25 mouse cellular contexts compared by ENCODE assay signal in the genomic region with DNA sequence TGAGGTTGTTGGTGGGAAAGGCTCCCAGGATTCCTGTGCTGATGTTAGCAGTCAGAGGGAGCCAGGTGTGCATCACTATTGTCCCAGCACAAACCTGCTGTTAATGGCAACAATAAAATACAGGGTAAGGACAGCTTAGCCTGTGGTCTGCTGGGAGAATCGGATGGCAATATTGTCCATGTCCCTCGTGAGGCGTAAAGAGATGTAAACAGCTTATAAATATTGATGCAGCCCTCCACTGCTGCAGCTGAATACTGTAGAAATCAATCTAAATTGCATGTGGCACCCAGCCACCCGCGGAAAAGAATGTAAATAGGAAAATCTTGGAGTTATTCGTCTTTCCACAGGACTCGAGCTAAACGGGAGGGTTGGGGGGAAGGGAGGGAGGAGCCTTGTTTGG.
A peak's percentile ranks its signal among the peaks of the same experiment; 100 is the strongest.
DNase-seq lines count a peak whose midpoint lies in the region; ATAC-seq and TF ChIP-seq lines count a peak whose summit lies in the region.
"Had no signal": no experiment of that assay in that cellular context is flagged by ENCODE, and none has a peak within 500 bp of the region (broad histone marks: within the 10 kb centered on the region; RNA-seq: fewer than 3 reads in every experiment).

No protein-coding gene starts in this region.

- no peak overlapping the region for H3K4me3 ChIP-seq in forebrain, embryonic 14.5 days (ENCODE audit: low read depth, low read length)
- H3K4me3 ChIP-seq in forebrain, embryonic 13.5 days, result no peak overlapping the region
- H3K4me3 ChIP-seq in lung, embryonic 14.5 days (ENCODE audit: low read depth, low read length), result no peak overlapping the region
- no peak overlapping the region for H3K4me3 ChIP-seq in stomach, postnatal 0 days (ENCODE audit: low read depth, low read length)
- H3K4me3 ChIP-seq: gastrocnemius, adult 2 months; layer of hippocampus, adult 2 months; limb, embryonic 15.5 days; liver, embryonic 15.5 days had no signal

- peak; percentile 32 for DNase-seq in forebrain, embryonic 14.5 days (ENCODE audit: low spot score)
- DNase-seq in lung, embryonic 14.5 days, result peak; percentile 6
- no peak for DNase-seq in lung, postnatal 10 days
- DNase-seq in right cerebral cortex, postnatal 4 days, result peak; percentile 15
- DNase-seq in right cerebral cortex, postnatal 36 days (ENCODE audit: low spot score in 2 of 2), result no peak
- DNase-seq in stomach, postnatal 0 days (ENCODE audit: low spot score), result no peak
- no peak for DNase-seq in urinary bladder, postnatal 14 days (ENCODE audit: low spot score)
- DNase-seq: adrenal gland, postnatal 10 days; cerebellum, adult 11 months; cerebellum, postnatal 14 days; embryo, embryonic 11 days; gastrocnemius, adult 2 months; heart, postnatal 10 days; kidney, adult 8-10 months; kidney, postnatal 14 days; layer of hippocampus, postnatal 36 days; right cerebral cortex, adult 18-20 months had no signal

- H3K36me3 ChIP-seq in forebrain, embryonic 14.5 days (ENCODE audit: control insufficient read depth, insufficient read depth, low read length), result no peaks in the 10 kb centered on the region
- H3K36me3 ChIP-seq in forebrain, embryonic 13.5 days (ENCODE audit: poor library complexity, severe bottlenecking), result no peaks in the 10 kb centered on the region
- H3K36me3 ChIP-seq in lung, embryonic 14.5 days (ENCODE audit: insufficient read depth), result no peaks in the 10 kb centered on the region
- no peaks in the 10 kb centered on the region for H3K36me3 ChIP-seq in stomach, postnatal 0 days (ENCODE audit: control insufficient read depth, insufficient read depth, low read length)
- H3K36me3 ChIP-seq: limb, embryonic 15.5 days; liver, embryonic 15.5 days had no signal

- H3K9ac ChIP-seq in forebrain, embryonic 14.5 days (ENCODE audit: low read length), result no peak overlapping the region
- H3K9ac ChIP-seq in forebrain, embryonic 13.5 days, result no peak overlapping the region
- H3K9ac ChIP-seq in lung, embryonic 14.5 days, result no peak overlapping the region
- no peak overlapping the region for H3K9ac ChIP-seq in stomach, postnatal 0 days (ENCODE audit: low read length)
- H3K9ac ChIP-seq: limb, embryonic 15.5 days; liver, embryonic 15.5 days had no signal

- TF ChIP-seq CTCF in lung, embryonic 14.5 days (IDR thresholded peaks at IDR 0.05; ENCODE audit: low read depth), result no peak
- TF ChIP-seq CTCF in stomach, postnatal 0 days (IDR thresholded peaks at IDR 0.05; ENCODE audit: low read depth), result no peak

- no peaks in the 10 kb centered on the region for H3K27me3 ChIP-seq in forebrain, embryonic 14.5 days (replicated peaks; ENCODE audit: control insufficient read depth, insufficient read depth, low read length)
- H3K27me3 ChIP-seq in forebrain, embryonic 13.5 days, result no peaks in the 10 kb centered on the region
- no peaks in the 10 kb centered on the region for H3K27me3 ChIP-seq in lung, embryonic 14.5 days (ENCODE audit: insufficient read depth, low read length)
- H3K27me3 ChIP-seq in stomach, postnatal 0 days (ENCODE audit: control insufficient read depth, insufficient read depth, low read length), result no peaks in the 10 kb centered on the region
- H3K27me3 ChIP-seq: limb, embryonic 15.5 days; liver, embryonic 15.5 days; Patski had no signal

- WGBS in forebrain, embryonic 14.5 days, result 41% methylated on average over 8 of the region's 8 CpGs
- 54% methylated on average over 8 of the region's 8 CpGs for WGBS in forebrain, embryonic 13.5 days
- WGBS in lung, embryonic 14.5 days, result 46% methylated on average over 8 of the region's 8 CpGs
- WGBS in stomach, postnatal 0 days, result 35% methylated on average over 8 of the region's 8 CpGs

- ATAC-seq in forebrain, embryonic 14.5 days, result no peak
- no peak for ATAC-seq in forebrain, embryonic 13.5 days
- ATAC-seq in lung, embryonic 14.5 days (ENCODE audit: insufficient read depth), result no peak
- ATAC-seq in stomach, postnatal 0 days (ENCODE audit: low FRiP score, low TSS enrichment), result no peak
- ATAC-seq: CD4-positive, CD25-positive, alpha-beta regulatory T cell, adult 4 months; lung, postnatal 0 days; Patski had no signal

- no peak for TF ChIP-seq EP300 in stomach, postnatal 0 days (optimal IDR thresholded peaks at IDR 0.05)

- H3K4me2 ChIP-seq in forebrain, embryonic 14.5 days (ENCODE audit: low read length), result no peak overlapping the region
- no peak overlapping the region for H3K4me2 ChIP-seq in forebrain, embryonic 13.5 days
- no peak overlapping the region for H3K4me2 ChIP-seq in lung, embryonic 14.5 days
- no peak overlapping the region for H3K4me2 ChIP-seq in stomach, postnatal 0 days (replicated peaks; ENCODE audit: low read depth)
- H3K4me2 ChIP-seq: heart, embryonic 11.5 days; limb, embryonic 15.5 days; liver, embryonic 15.5 days had no signal

- no peak overlapping the region for H3K27ac ChIP-seq in forebrain, embryonic 14.5 days (ENCODE audit: low read depth, low read length)
- no peak overlapping the region for H3K27ac ChIP-seq in forebrain, embryonic 13.5 days
- H3K27ac ChIP-seq in lung, embryonic 14.5 days (ENCODE audit: low read depth), result no peak overlapping the region
- 0 out of 2 replicates have a peak overlapping the region, but pooled peaks have one; percentile 18 for H3K27ac ChIP-seq in stomach, postnatal 0 days (replicated peaks)
- H3K27ac ChIP-seq: gastrocnemius, adult 2 months; layer of hippocampus, adult 2 months; limb, embryonic 15.5 days; liver, embryonic 15.5 days had no signal

- H3K9me3 ChIP-seq in forebrain, embryonic 14.5 days (replicated peaks; ENCODE audit: control insufficient read depth, low read length), result 0 out of 2 replicates have a peak, but pooled peaks cover 2% of the 10 kb centered on the region
- H3K9me3 ChIP-seq in forebrain, embryonic 13.5 days (replicated peaks), result no peaks in the 10 kb centered on the region; the same call in 1 of the 2 replicates
- no peaks in the 10 kb centered on the region for H3K9me3 ChIP-seq in lung, embryonic 14.5 days (ENCODE audit: low read depth, low read length)
- H3K9me3 ChIP-seq in stomach, postnatal 0 days (ENCODE audit: control insufficient read depth, low read length), result no peaks in the 10 kb centered on the region
- H3K9me3 ChIP-seq: limb, embryonic 15.5 days; liver, embryonic 15.5 days had no signal

- no peaks in the 10 kb centered on the region for H3K4me1 ChIP-seq in forebrain, embryonic 14.5 days (ENCODE audit: control insufficient read depth, insufficient read depth, low read length)
- H3K4me1 ChIP-seq in forebrain, embryonic 13.5 days, result no peaks in the 10 kb centered on the region
- H3K4me1 ChIP-seq in lung, embryonic 14.5 days (ENCODE audit: insufficient read depth), result no peaks in the 10 kb centered on the region
- H3K4me1 ChIP-seq in stomach, postnatal 0 days (replicated peaks; ENCODE audit: control insufficient read depth, insufficient read depth), result no peaks in the 10 kb centered on the region
- H3K4me1 ChIP-seq: liver, embryonic 15.5 days had no signal

Comparison
In these comparisons a context has a peak if more than half of its experiments do, and no peak if none do; other contexts are left out.
1. DNase-seq: peak in forebrain, embryonic 14.5 days (single experiment), lung, embryonic 14.5 days (single experiment) and right cerebral cortex, postnatal 4 days (single experiment); none in lung, postnatal 10 days (single experiment), right cerebral cortex, postnatal 36 days (0 of 2), stomach, postnatal 0 days (single experiment) and urinary bladder, postnatal 14 days (single experiment).